Mouse (Mus musculus): ENCODE data around the gene Map1b. TPM values are rescaled to one million over a fixed set of nuclear protein-coding genes. Genes with fewer than 3 reads are reported as not detected.

The Map1b gene
- polyA plus RNA-seq, 1 experiment from 2014 or later: 193 TPM

- no peak for ATAC-seq (replicated peaks; ENCODE audit: insufficient number of reproducible peaks, low FRiP score, low TSS enrichment)
- H3K27ac ChIP-seq (ENCODE audit: low read depth, low read length): no peak overlapping the region
- H3K4me2 ChIP-seq: no peak overlapping the region
- no peaks in the 10 kb centered on the region for H3K27me3 ChIP-seq (ENCODE audit: control insufficient read depth, insufficient read depth, low read length)
- H3K36me3 ChIP-seq (ENCODE audit: control insufficient read depth, insufficient read depth, low read length): no peaks in the 10 kb centered on the region
- no peak overlapping the region for H3K4me3 ChIP-seq (ENCODE audit: low read depth, low read length)
- H3K9ac ChIP-seq (ENCODE audit: low read depth, low read length): no peak overlapping the region
- peaks cover 6% of the 10 kb centered on the region for H3K4me1 ChIP-seq (ENCODE audit: control insufficient read depth, insufficient read depth, low read length)
- 37% methylated on average over 7 of the region's 7 CpGs for WGBS (ENCODE audit: insufficient replicate concordance)
- H3K9me3 ChIP-seq (replicated peaks; ENCODE audit: control insufficient read depth, low read length): no peaks in the 10 kb centered on the region
These were observed 23.6 kb downstream of the Map1b start for GRCm38 (mm10) chr13:99492619-99493303.

- Histone ChIP-seq H3K4me1 (ENCODE audit: control insufficient read depth, insufficient read depth, low read length) (peaks cover 7% of the 10 kb centered on the region), H3K4me2 (no peak overlapping the region), H3K27ac (ENCODE audit: low read depth, low read length) (no peak overlapping the region), H3K9me3 (replicated peaks; ENCODE audit: control insufficient read depth, low read length) (no peaks in the 10 kb centered on the region), H3K27me3 (ENCODE audit: control insufficient read depth, insufficient read depth, low read length) (no peaks in the 10 kb centered on the region), H3K36me3 (ENCODE audit: control insufficient read depth, insufficient read depth, low read length) (no peaks in the 10 kb centered on the region), H3K9ac (ENCODE audit: low read depth, low read length) (no peak overlapping the region), H3K4me3 (ENCODE audit: low read depth, low read length) (no peak overlapping the region)
- 88% methylated on average over 4 of the region's 4 CpGs for WGBS (ENCODE audit: insufficient replicate concordance)
- no peak for ATAC-seq (replicated peaks; ENCODE audit: insufficient number of reproducible peaks, low FRiP score, low TSS enrichment)
These were observed 26.3 kb downstream of the Map1b start for GRCm38 (mm10) chr13:99489998-99490397.

- ATAC-seq (replicated peaks; ENCODE audit: insufficient number of reproducible peaks, low FRiP score, low TSS enrichment): no peak
- H3K27ac ChIP-seq (ENCODE audit: low read depth, low read length): no peak overlapping the region
- H3K4me1 ChIP-seq (ENCODE audit: control insufficient read depth, insufficient read depth, low read length): peaks cover 10% of the 10 kb centered on the region
- H3K9ac ChIP-seq (ENCODE audit: low read depth, low read length): no peak overlapping the region
- no peak overlapping the region for H3K4me2 ChIP-seq
- H3K27me3 ChIP-seq (ENCODE audit: control insufficient read depth, insufficient read depth, low read length): no peaks in the 10 kb centered on the region
- H3K9me3 ChIP-seq (replicated peaks; ENCODE audit: control insufficient read depth, low read length): no peaks in the 10 kb centered on the region
- WGBS (ENCODE audit: insufficient replicate concordance): 89% methylated on average over 5 of the region's 5 CpGs
- no peaks in the 10 kb centered on the region for H3K36me3 ChIP-seq (ENCODE audit: control insufficient read depth, insufficient read depth, low read length)
- H3K4me3 ChIP-seq (ENCODE audit: low read depth, low read length): no peak overlapping the region
These were observed 27.2 kb downstream of the Map1b start for GRCm38 (mm10) chr13:99489175-99489574.

GRCm38 (mm10) chr13:99485861-99486260, 30.5 kb downstream of the Map1b start:
- Histone ChIP-seq H3K27me3 (ENCODE audit: control insufficient read depth, insufficient read depth, low read length) (no peaks in the 10 kb centered on the region), H3K36me3 (ENCODE audit: control insufficient read depth, insufficient read depth, low read length) (no peaks in the 10 kb centered on the region), H3K4me2 (no peak overlapping the region), H3K27ac (ENCODE audit: low read depth, low read length) (no peak overlapping the region), H3K4me3 (ENCODE audit: low read depth, low read length) (no peak overlapping the region), H3K9me3 (replicated peaks; ENCODE audit: control insufficient read depth, low read length) (no peaks in the 10 kb centered on the region), H3K9ac (ENCODE audit: low read depth, low read length) (no peak overlapping the region), H3K4me1 (ENCODE audit: control insufficient read depth, insufficient read depth, low read length) (peaks cover 9% of the 10 kb centered on the region)
- 93% methylated on average over 9 of the region's 9 CpGs for WGBS (ENCODE audit: insufficient replicate concordance)
- no peak for ATAC-seq (replicated peaks; ENCODE audit: insufficient number of reproducible peaks, low FRiP score, low TSS enrichment)

- Histone ChIP-seq H3K36me3 (ENCODE audit: control insufficient read depth, insufficient read depth, low read length) (no peaks in the 10 kb centered on the region), H3K4me3 (ENCODE audit: low read depth, low read length) (no peak overlapping the region), H3K4me1 (ENCODE audit: control insufficient read depth, insufficient read depth, low read length) (peaks cover 9% of the 10 kb centered on the region), H3K4me2 (no peak overlapping the region), H3K27ac (ENCODE audit: low read depth, low read length) (no peak overlapping the region), H3K27me3 (ENCODE audit: control insufficient read depth, insufficient read depth, low read length) (no peaks in the 10 kb centered on the region), H3K9me3 (replicated peaks; ENCODE audit: control insufficient read depth, low read length) (no peaks in the 10 kb centered on the region), H3K9ac (ENCODE audit: low read depth, low read length) (no peak overlapping the region)
- WGBS (ENCODE audit: insufficient replicate concordance): 69% methylated on average over 7 of the region's 7 CpGs
- ATAC-seq (replicated peaks; ENCODE audit: insufficient number of reproducible peaks, low FRiP score, low TSS enrichment): no peak
These were observed 31.0 kb downstream of the Map1b start for GRCm38 (mm10) chr13:99485331-99485733.

- Histone ChIP-seq H3K4me3 (ENCODE audit: low read depth, low read length) (no peak overlapping the region), H3K4me2 (no peak overlapping the region), H3K27me3 (ENCODE audit: control insufficient read depth, insufficient read depth, low read length) (no peaks in the 10 kb centered on the region), H3K4me1 (ENCODE audit: control insufficient read depth, insufficient read depth, low read length) (peaks cover 9% of the 10 kb centered on the region), H3K36me3 (ENCODE audit: control insufficient read depth, insufficient read depth, low read length) (no peaks in the 10 kb centered on the region), H3K9me3 (replicated peaks; ENCODE audit: control insufficient read depth, low read length) (no peaks in the 10 kb centered on the region), H3K9ac (ENCODE audit: low read depth, low read length) (no peak overlapping the region), H3K27ac (ENCODE audit: low read depth, low read length) (no peak overlapping the region)
- no peak for ATAC-seq (replicated peaks; ENCODE audit: insufficient number of reproducible peaks, low FRiP score, low TSS enrichment)
- 65% methylated on average over 10 of the region's 10 CpGs for WGBS (ENCODE audit: insufficient replicate concordance)
These were observed 31.4 kb downstream of the Map1b start for GRCm38 (mm10) chr13:99484905-99485304.

GRCm38 (mm10) chr13:99483433-99483832, 32.9 kb downstream of the Map1b start:
- Histone ChIP-seq H3K9me3 (replicated peaks; ENCODE audit: control insufficient read depth, low read length) (no peaks in the 10 kb centered on the region), H3K36me3 (ENCODE audit: control insufficient read depth, insufficient read depth, low read length) (no peaks in the 10 kb centered on the region; the same call in 1 of the 2 replicates), H3K27ac (ENCODE audit: low read depth, low read length) (no peak overlapping the region), H3K4me3 (ENCODE audit: low read depth, low read length) (no peak overlapping the region), H3K27me3 (ENCODE audit: control insufficient read depth, insufficient read depth, low read length) (no peaks in the 10 kb centered on the region), H3K4me1 (ENCODE audit: control insufficient read depth, insufficient read depth, low read length) (peaks cover 12% of the 10 kb centered on the region), H3K4me2 (no peak overlapping the region), H3K9ac (ENCODE audit: low read depth, low read length) (no peak overlapping the region)
- ATAC-seq (replicated peaks; ENCODE audit: insufficient number of reproducible peaks, low FRiP score, low TSS enrichment): no peak

GRCm38 (mm10) chr13:99475488-99475887, 40.9 kb downstream of the Map1b start:
- H3K27me3 ChIP-seq (ENCODE audit: control insufficient read depth, insufficient read depth, low read length): no peaks in the 10 kb centered on the region
- WGBS (ENCODE audit: insufficient replicate concordance): 15% methylated on average over 6 of the region's 6 CpGs
- no peak for ATAC-seq (replicated peaks; ENCODE audit: insufficient number of reproducible peaks, low FRiP score, low TSS enrichment)
- H3K4me2 ChIP-seq: peak overlapping the region; percentile 39
- peak overlapping the region; percentile 54; the same call in 1 of the 2 replicates for H3K9ac ChIP-seq (ENCODE audit: low read depth, low read length)
- H3K9me3 ChIP-seq (replicated peaks; ENCODE audit: control insufficient read depth, low read length): no peaks in the 10 kb centered on the region
- H3K4me1 ChIP-seq (ENCODE audit: control insufficient read depth, insufficient read depth, low read length): peaks cover 18% of the 10 kb centered on the region
- H3K36me3 ChIP-seq (ENCODE audit: control insufficient read depth, insufficient read depth, low read length): no peaks in the 10 kb centered on the region; the same call in 1 of the 2 replicates
- peak overlapping the region; percentile 74 for H3K27ac ChIP-seq (ENCODE audit: low read depth, low read length)
- H3K4me3 ChIP-seq (ENCODE audit: low read depth, low read length): no peak overlapping the region

- H3K36me3 ChIP-seq (ENCODE audit: control insufficient read depth, insufficient read depth, low read length): no peaks in the 10 kb centered on the region; the same call in 1 of the 2 replicates
- H3K4me2 ChIP-seq: peak overlapping the region; percentile 39; the same call in 1 of the 2 replicates
- WGBS (ENCODE audit: insufficient replicate concordance): 37% methylated on average over 5 of the region's 5 CpGs
- no peak for ATAC-seq (replicated peaks; ENCODE audit: insufficient number of reproducible peaks, low FRiP score, low TSS enrichment)
- no peak overlapping the region for H3K4me3 ChIP-seq (ENCODE audit: low read depth, low read length)
- no peaks in the 10 kb centered on the region for H3K9me3 ChIP-seq (replicated peaks; ENCODE audit: control insufficient read depth, low read length)
- H3K9ac ChIP-seq (ENCODE audit: low read depth, low read length): 0 out of 2 replicates have a peak overlapping the region, but pooled peaks have one; percentile 18
- H3K27ac ChIP-seq (ENCODE audit: low read depth, low read length): peak overlapping the region; percentile 74
- H3K4me1 ChIP-seq (ENCODE audit: control insufficient read depth, insufficient read depth, low read length): peaks cover 18% of the 10 kb centered on the region
- no peaks in the 10 kb centered on the region for H3K27me3 ChIP-seq (ENCODE audit: control insufficient read depth, insufficient read depth, low read length)
These were observed 41.3 kb downstream of the Map1b start for GRCm38 (mm10) chr13:99475033-99475432.
